Mouse (Mus musculus) forebrain, embryonic 15.5 days (tissue): ENCODE results near the gene St3gal4. TPM values are rescaled to one million over a fixed set of nuclear protein-coding genes. Genes with fewer than 3 reads are reported as not detected.

Source experiments
- ATAC-seq: fragments of 200-750 bp; cut with Nextera tagmentation; replicated peaks from 2 replicates; pipeline ENCODE4 v1.8.0; 2017; ENCODE audit warnings: mild to moderate bottlenecking, moderate TSS enrichment, moderate library complexity
- H3K27ac ChIP-seq: fragments of 300-500 bp; sonication (generic); replicated peaks from 2 replicates; pipeline ENCODE4 v1.5.1; 2015; ENCODE audit warnings: mild to moderate bottlenecking, inconsistent platforms
- H3K27me3 ChIP-seq: fragments of 300-500 bp; sonication (generic); 2 replicates; pipeline ENCODE4 v1.6.1; 2015; ENCODE audit warnings: inconsistent platforms
- H3K36me3 ChIP-seq: fragments of 300-500 bp; sonication (generic); 2 replicates; pipeline ENCODE4 v1.6.1; 2015; ENCODE audit warnings: mild to moderate bottlenecking, inconsistent platforms
- H3K4me1 ChIP-seq: fragments of 300-500 bp; sonication (generic); 2 replicates; pipeline ENCODE4 v1.6.1; 2015; ENCODE audit warnings: inconsistent platforms
- H3K4me2 ChIP-seq: fragments of 300-500 bp; sonication (generic); replicated peaks from 2 replicates; pipeline ENCODE4 v1.6.1; 2015; ENCODE audit warnings: mild to moderate bottlenecking, inconsistent platforms
- H3K4me3 ChIP-seq: fragments of 300-500 bp; sonication (generic); 2 replicates; pipeline ENCODE4 v1.5.1; 2015; ENCODE audit warnings: mild to moderate bottlenecking, inconsistent platforms
- H3K9ac ChIP-seq: fragments of 300-500 bp; sonication (generic); replicated peaks from 2 replicates; pipeline ENCODE4 v1.6.1; 2015; ENCODE audit warnings: mild to moderate bottlenecking, inconsistent platforms
- H3K9me3 ChIP-seq: fragments of 300-500 bp; sonication (generic); 2 replicates; pipeline ENCODE4 v1.6.1; 2016; ENCODE audit warnings: inconsistent platforms
- WGBS: fragments of 180-500 bp; shearing (Covaris S2); methylation state at CpG from one replicate; pipeline ENCODE4 v1.1.7; 2015; ENCODE audit warnings: mixed read lengths; 5-methylcytosine and 5-hydroxymethylcytosine counted together
- polyA plus RNA-seq: library from polyadenylated mRNA; unstranded; fragments of >200 nt; fragmentation: Nextera tagmentation; extraction: Ambion mirVana; gene quantifications from 2 replicates; pipeline ENCODE4 v1.2.1, GENCODE M21; 2015

Gene St3gal4
- polyA plus RNA-seq, 1 experiment from 2014 or later = 13.7 TPM

DNA sequence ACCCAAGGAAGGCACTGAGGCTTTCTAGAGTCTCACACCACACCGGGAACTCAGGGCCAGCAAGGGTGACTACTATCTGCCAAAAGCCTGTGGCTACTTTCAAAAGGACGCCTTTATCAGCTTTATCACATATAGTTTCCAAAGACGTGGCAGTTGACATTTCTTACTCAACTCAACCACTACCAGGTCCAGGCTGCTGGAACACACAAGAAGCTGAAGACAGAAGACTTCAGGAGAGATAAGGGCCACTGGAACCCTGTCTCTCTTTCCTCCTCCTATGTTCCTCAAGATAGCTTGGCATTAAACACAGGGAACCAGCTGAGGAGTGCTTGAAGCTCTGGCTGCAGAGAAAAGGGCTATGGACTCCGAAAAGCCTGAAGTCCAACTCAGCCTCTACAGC is 21.2 kb downstream of the St3gal4 start:
- Histone ChIP-seq H3K4me2 (no peak overlapping the region), H3K27ac (no peak overlapping the region), H3K27me3 (no peaks in the 10 kb centered on the region), H3K36me3 (no peaks in the 10 kb centered on the region), H3K9me3 (no peaks in the 10 kb centered on the region), H3K4me1 (no peaks in the 10 kb centered on the region), H3K9ac (no peak overlapping the region), H3K4me3 (no peak overlapping the region)
- no peak for ATAC-seq
- WGBS = 86% methylated on average over 4 of the region's 4 CpGs

DNA sequence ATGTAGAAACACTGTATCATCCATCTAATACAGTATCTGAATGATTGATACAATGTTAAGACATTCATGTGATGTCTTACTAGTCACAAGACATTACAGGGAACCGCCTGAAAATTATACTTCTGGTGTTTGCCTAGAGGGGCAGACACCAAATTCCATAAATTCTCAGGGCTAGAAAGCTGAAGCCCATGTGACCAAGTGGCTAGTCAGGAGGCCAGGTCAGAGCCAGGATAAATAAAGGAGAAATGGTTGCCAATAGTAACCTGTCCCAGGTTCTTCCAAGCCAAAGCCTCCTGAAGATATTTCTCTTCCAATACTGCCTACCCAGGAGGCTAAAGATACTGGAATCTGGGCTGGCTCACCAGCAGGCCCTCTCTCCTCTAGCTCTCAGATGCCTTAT is 23.3 kb downstream of the St3gal4 start:
- Histone ChIP-seq H3K27ac (no peak overlapping the region), H3K36me3 (no peaks in the 10 kb centered on the region), H3K27me3 (no peaks in the 10 kb centered on the region), H3K9ac (no peak overlapping the region), H3K4me2 (no peak overlapping the region), H3K4me3 (no peak overlapping the region), H3K4me1 (no peaks in the 10 kb centered on the region), H3K9me3 (no peaks in the 10 kb centered on the region)
- 97% methylated on average over 1 of the region's 1 CpGs for WGBS
- ATAC-seq = no peak

DNA sequence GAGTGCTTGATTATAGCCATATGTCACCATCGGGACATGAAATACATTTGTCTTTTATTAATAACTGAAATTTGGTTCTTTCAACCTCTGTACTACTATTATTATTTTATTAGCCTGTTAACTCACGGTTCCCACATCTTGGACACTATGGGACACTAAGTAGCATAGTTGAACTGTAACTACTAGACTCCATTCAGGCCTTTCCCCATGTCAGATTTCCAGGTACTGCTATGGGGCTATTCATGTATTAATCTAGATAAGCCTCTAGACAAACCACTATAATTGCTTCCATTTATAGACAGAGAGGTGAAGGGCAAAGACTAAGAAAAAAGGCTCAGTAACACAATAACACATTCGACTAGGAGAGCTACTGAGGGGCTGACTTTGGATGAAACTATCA is 25.7 kb downstream of the St3gal4 start:
- 95% methylated on average over 3 of the region's 3 CpGs for WGBS
- no peak overlapping the region for H3K4me2 ChIP-seq

DNA sequence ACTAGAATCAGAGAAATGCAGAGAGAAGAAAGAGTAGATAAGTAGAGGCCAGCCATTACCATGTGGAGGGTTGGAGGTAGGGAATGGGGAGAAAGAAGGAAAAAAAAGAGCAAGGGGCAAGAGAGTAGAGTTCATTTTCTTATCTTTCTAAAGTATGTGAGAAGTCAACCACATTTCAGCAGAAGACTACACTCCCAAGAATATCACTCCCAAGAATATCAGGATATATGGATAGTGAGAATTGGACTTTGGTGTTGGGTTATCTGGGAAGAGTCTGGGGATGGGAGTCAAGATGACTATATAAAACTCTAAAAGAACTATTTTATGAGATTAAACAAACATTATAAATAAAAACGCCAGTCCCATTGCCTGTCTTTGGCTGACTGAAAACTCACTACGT is 26.2 kb downstream of the St3gal4 start:
- H3K9ac ChIP-seq = no peak overlapping the region
- no peak overlapping the region for H3K27ac ChIP-seq
- H3K27me3 ChIP-seq = no peaks in the 10 kb centered on the region
- H3K4me2 ChIP-seq = no peak overlapping the region
- H3K4me1 ChIP-seq = no peaks in the 10 kb centered on the region
- no peak overlapping the region for H3K4me3 ChIP-seq
- no peaks in the 10 kb centered on the region for H3K9me3 ChIP-seq
- no peak for ATAC-seq
- no peaks in the 10 kb centered on the region for H3K36me3 ChIP-seq
- 99% methylated on average over 2 of the region's 2 CpGs for WGBS

More for the DNA sequence above, 25.7 kb downstream of the St3gal4 start:
- Histone ChIP-seq H3K9ac (no peak overlapping the region), H3K4me3 (no peak overlapping the region), H3K36me3 (no peaks in the 10 kb centered on the region), H3K27ac (no peak overlapping the region), H3K9me3 (no peaks in the 10 kb centered on the region), H3K4me1 (no peaks in the 10 kb centered on the region), H3K27me3 (no peaks in the 10 kb centered on the region)
- ATAC-seq = no peak

DNA sequence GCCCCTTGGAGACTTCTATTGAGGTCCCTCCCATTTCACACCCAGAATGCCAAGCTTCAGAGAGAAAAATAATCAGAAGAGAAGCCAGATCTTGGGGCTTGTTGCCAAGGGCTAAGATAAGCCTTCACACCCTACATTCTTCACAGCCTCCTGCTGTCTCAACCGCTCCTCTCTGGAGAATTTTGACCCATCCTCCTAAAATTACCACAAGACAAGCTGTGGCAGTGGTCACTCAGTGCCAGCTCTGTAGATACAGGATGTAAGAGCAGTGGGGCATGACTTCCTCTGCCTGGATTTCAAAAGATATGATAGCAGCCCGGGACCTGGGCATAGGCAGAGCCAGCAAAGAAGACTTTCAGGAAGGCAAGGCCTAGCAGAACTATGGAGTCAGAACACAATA is 57.6 kb downstream of the St3gal4 start:
- 81% methylated on average over 2 of the region's 2 CpGs for whole genome bisulfite sequencing
- Histone ChIP-seq H3K9ac (no peak overlapping the region), H3K27ac (no peak overlapping the region), H3K27me3 (no peaks in the 10 kb centered on the region), H3K4me1 (no peaks in the 10 kb centered on the region), H3K9me3 (no peaks in the 10 kb centered on the region), H3K36me3 (no peaks in the 10 kb centered on the region), H3K4me2 (no peak overlapping the region), H3K4me3 (no peak overlapping the region)
- no peak for ATAC-seq

DNA sequence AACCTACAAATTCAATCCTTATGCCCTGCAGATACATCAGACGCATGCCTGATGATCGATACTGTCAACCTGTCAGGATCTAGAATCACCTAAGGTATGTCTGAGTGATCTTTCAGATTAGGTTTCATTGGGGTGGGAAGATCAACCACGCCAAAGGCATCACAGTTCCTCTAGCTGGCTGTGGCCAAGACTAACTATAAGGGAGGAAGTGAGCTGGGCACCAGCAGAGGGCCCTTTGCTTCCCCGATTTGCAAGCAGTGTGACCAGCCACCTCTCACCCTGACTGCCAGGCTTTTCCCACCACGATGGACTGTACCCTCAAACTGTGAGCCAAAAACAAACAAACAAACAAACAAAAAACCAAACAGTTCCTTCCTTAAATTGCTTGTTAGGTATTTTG is 59.2 kb downstream of the St3gal4 start:
- Histone ChIP-seq H3K27me3 (no peaks in the 10 kb centered on the region), H3K27ac (no peak overlapping the region), H3K4me3 (no peak overlapping the region), H3K9ac (no peak overlapping the region), H3K4me2 (no peak overlapping the region), H3K9me3 (no peaks in the 10 kb centered on the region), H3K4me1 (no peaks in the 10 kb centered on the region), H3K36me3 (no peaks in the 10 kb centered on the region)
- 92% methylated on average over 5 of the region's 5 CpGs for WGBS
- no peak for ATAC-seq

DNA sequence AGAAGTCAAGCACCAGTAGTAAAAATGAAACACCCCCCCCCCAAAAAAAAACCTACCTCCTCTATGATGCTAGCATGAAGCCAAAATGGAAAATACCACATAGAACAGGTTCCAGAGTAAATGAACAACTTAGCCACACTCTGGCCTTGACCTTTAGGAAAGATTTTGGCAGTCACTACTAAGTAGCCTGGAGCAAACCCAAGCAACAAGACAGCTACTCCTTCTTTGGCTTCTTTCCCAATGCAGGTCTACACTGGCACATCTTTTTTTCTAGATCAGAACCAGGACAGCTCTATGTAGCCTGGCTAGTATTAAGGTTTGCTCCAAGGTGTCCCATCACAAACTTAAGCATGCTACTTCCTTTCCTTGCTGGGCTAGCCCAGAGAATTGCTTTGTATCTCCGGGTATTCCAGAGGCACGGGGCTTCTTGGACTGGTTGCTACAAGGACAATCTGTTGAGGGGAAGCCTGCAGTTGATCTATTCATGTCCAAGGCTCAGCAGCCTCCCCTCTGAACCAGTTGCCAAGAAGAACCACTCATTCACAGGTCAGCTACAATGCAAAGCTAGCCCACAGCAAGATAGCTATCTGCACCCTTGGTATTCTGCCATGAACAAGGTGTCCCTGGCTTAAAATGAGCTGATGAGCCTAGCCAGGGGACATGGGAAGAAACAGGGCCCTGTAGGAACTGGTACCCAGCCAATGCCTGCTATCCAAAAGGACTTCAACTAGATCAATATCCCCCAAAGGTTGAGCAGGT is 60.3 kb downstream of the St3gal4 start:
- Histone ChIP-seq H3K9ac (no peak overlapping the region), H3K4me2 (no peak overlapping the region), H3K4me3 (no peak overlapping the region), H3K9me3 (no peaks in the 10 kb centered on the region), H3K36me3 (no peaks in the 10 kb centered on the region), H3K4me1 (no peaks in the 10 kb centered on the region), H3K27me3 (no peaks in the 10 kb centered on the region), H3K27ac (no peak overlapping the region)
- ATAC-seq = no peak
- WGBS = 89% methylated on average over 2 of the region's 2 CpGs

DNA sequence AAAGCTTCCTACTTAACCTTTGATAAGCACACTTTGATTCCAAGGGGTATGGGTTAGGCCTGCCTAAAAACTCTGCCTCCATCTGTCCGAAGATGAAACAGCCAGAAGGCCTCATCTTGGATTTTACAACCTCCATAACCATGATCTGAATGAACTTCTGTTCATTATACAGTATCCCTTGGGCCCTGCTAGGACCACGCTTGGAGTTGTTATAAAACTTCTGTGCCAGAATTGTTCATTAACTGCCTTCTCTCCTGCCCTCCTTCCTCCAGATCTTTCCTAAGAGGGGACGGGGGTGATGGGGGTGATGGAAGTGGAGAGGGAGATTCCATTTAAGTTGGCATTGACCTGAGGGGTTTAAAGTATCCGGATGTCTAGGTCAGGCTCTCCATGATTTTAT is 60.9 kb downstream of the St3gal4 start:
- Histone ChIP-seq H3K4me1 (no peaks in the 10 kb centered on the region), H3K4me3 (no peak overlapping the region), H3K9me3 (no peaks in the 10 kb centered on the region), H3K27me3 (no peaks in the 10 kb centered on the region), H3K27ac (no peak overlapping the region), H3K36me3 (no peaks in the 10 kb centered on the region), H3K9ac (no peak overlapping the region), H3K4me2 (no peak overlapping the region)
- no peak for ATAC-seq
- WGBS = 93% methylated on average over 4 of the region's 4 CpGs

DNA sequence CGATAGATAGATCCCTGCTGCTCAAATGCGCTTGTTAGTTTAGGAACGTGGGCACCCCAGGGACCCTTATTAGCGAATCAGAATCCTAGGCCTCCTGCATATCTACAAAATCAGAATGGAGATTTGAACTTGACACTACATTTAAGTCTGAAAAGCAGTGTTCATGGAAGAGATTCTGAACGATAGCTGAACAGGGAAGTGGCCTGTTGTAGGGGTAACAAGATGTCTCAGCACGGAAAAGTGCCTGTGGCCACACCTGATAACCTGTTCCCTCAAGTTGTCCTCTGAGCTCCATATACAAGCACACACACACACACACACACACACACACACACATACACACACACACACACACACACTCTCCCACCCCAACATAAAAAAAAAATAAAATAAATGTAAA is 61.4 kb downstream of the St3gal4 start:
- Histone ChIP-seq H3K27me3 (no peaks in the 10 kb centered on the region), H3K27ac (no peak overlapping the region), H3K4me3 (no peak overlapping the region), H3K36me3 (no peaks in the 10 kb centered on the region), H3K9me3 (no peaks in the 10 kb centered on the region), H3K9ac (no peak overlapping the region), H3K4me2 (no peak overlapping the region), H3K4me1 (no peaks in the 10 kb centered on the region)
- 87% methylated on average over 6 of the region's 6 CpGs for WGBS
- ATAC-seq = no peak

DNA sequence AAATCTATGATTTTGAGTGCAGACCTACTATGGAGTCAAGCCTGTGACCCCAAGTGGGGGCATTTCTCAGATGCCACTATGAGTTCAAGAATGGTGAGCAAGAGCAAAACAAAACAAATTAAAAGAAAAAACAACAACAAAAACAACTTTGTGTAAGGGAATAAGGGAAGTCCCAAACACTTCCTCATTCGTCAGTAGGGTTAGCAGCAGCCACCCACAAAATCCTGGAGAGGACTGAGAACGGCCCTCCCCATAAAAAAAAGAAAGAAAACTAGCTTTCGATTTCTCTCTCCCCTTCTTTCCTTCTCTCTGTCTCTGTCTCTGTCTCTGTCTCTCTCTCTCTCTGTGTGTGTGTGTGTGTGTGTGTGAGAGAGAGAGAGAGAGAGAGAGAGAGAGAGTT is 62.5 kb downstream of the St3gal4 start:
- ATAC-seq = no peak
- no peaks in the 10 kb centered on the region for H3K4me1 ChIP-seq
- no peaks in the 10 kb centered on the region for H3K27me3 ChIP-seq
- no peak overlapping the region for H3K4me2 ChIP-seq
- H3K9me3 ChIP-seq = no peaks in the 10 kb centered on the region
- WGBS = 92% methylated on average over 3 of the region's 3 CpGs
- no peak overlapping the region for H3K27ac ChIP-seq
- H3K9ac ChIP-seq = no peak overlapping the region
- no peak overlapping the region for H3K4me3 ChIP-seq
- H3K36me3 ChIP-seq = no peaks in the 10 kb centered on the region

DNA sequence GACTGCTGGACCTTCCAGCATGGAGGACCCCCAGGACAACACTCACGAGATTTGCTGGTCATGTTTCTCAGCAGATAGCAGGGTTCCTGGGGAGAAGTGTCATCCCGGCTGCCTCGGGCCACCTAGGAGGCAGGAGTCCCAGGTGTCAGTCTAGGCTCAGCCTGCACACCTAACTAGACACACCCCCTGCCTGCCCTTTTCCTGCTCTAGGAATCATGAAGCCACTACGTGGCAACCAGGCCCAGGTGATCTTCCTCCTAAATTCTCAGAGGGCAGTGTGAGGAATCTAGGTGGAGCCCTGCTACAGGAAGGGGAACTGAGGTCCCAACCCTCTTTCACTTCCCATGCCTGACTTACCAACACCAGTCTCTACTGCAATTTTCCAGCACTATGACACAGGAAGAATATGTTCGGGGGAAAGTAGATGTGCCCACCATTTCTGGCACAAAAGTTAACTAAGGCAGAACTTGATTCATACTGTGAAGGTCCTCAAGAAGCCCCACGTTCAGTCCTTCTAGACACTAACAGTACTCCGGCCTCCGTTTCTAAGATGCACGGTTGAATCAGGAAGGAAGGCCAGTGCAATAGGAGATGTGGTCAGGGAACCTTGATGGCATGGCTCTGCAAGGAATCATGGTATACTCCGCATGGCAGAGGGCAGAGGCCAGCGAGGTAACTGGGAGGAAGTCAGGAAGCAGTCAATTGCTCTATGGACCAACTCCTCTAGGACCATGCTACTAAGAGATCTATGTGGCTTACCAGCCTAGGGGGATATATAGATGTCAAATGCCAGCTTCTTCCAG is 63.3 kb downstream of the St3gal4 start:
- Histone ChIP-seq H3K9me3 (no peaks in the 10 kb centered on the region), H3K27ac (no peak overlapping the region), H3K9ac (no peak overlapping the region), H3K36me3 (no peaks in the 10 kb centered on the region), H3K4me1 (no peaks in the 10 kb centered on the region), H3K4me2 (no peak overlapping the region), H3K27me3 (no peaks in the 10 kb centered on the region), H3K4me3 (no peak overlapping the region)
- ATAC-seq = no peak
- WGBS = 89% methylated on average over 11 of the region's 11 CpGs

DNA sequence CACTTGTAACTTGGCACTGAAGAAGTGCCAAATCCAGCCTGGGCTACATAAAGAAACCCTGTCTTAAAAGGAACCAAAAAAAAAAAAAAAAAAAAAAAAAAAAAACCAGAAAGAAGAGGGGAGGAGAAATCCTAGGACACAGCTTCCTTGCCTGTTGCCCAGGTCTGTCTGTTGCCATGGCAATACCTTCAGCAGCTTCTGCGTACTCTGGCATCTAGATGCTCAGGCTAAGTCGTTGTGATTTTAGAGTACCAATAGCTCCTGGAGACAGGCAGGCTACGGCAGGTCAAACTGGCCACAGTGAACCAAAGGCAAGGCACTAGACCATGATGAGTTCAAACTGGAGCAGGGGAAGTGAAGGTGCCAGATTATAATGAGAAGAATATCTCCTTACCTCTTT is 65.4 kb downstream of the St3gal4 start:
- Histone ChIP-seq H3K36me3 (no peaks in the 10 kb centered on the region), H3K4me1 (no peaks in the 10 kb centered on the region), H3K27ac (no peak overlapping the region), H3K9me3 (no peaks in the 10 kb centered on the region), H3K4me3 (no peak overlapping the region), H3K9ac (no peak overlapping the region), H3K27me3 (no peaks in the 10 kb centered on the region), H3K4me2 (no peak overlapping the region)
- 0 out of 2 replicates have a peak, but pooled peaks have one; percentile 51 for ATAC-seq
- WGBS = 66% methylated on average over 3 of the region's 3 CpGs
